Mouse (Mus musculus) left cerebral cortex, postnatal 36 days (tissue): ENCODE data around the gene Tgtp2. TPM values are rescaled to one million over a fixed set of nuclear protein-coding genes. Genes with fewer than 3 reads are reported as not detected.
"Not testable (repeated sequence)": the region's sequence is repeated elsewhere in the genome, so short reads cannot be mapped to it uniquely, and the experiment has no call there.

ENCODE experiments used
- DNase-seq, 2 experiments: peaks; one replicate each; pipeline ENCODE4 v3.0.0; 2021 to 2022; ENCODE audit warnings: low spot score in 2 of 2, mixed read lengths in 1 of 2
- intact Hi-C: fragments of 180-260 bp; cut with DNase I; formaldehyde crosslinking; loops from one replicate; pipeline ENCODE4 v1.15.1; 2025
- total RNA-seq, 2 experiments: library from RNA; stranded (reverse); gene quantifications; 2 replicates each; pipeline ENCODE4 v1.2.3; 2021

Tgtp2 gene
- total RNA-seq, 2 experiments from 2014 or later: 0.18 TPM; not detected in 1

- intact Hi-C loops: no loop called here
- DNase-seq: no peak
Observed at GRCm38 (mm10) chr11:49087830-49088616, 24.0 kb upstream of the Tgtp2 start.

GRCm38 (mm10) chr11:49086858-49087361, 22.9 kb upstream of the Tgtp2 start:
- no peak for DNase-seq
- intact Hi-C loops: no loop called here

GRCm38 (mm10) chr11:49084875-49085274, 20.9 kb upstream of the Tgtp2 start:
- no peak for DNase-seq
- intact Hi-C loops: no loop called here

- intact Hi-C loops: no loop called here
- no peak for DNase-seq
Observed at GRCm38 (mm10) chr11:49084385-49084784, 20.4 kb upstream of the Tgtp2 start.

- no peak for DNase-seq
- intact Hi-C loops: no loop called here
Observed at GRCm38 (mm10) chr11:49083808-49084207, 19.8 kb upstream of the Tgtp2 start.

- DNase-seq: peak in 1 of 2 experiments; percentile 11
- intact Hi-C loops: no loop called here
Observed at GRCm38 (mm10) chr11:49083146-49083545, 19.1 kb upstream of the Tgtp2 start.

- no peak for DNase-seq
- intact Hi-C loops: no loop called here
Observed at GRCm38 (mm10) chr11:49081886-49082285, 17.9 kb upstream of the Tgtp2 start.

GRCm38 (mm10) chr11:49081356-49081755, 17.4 kb upstream of the Tgtp2 start:
- no peak for DNase-seq
- intact Hi-C loops: no loop called here

- intact Hi-C loops: no loop called here
- DNase-seq: no peak
Observed at GRCm38 (mm10) chr11:49080636-49081035, 16.6 kb upstream of the Tgtp2 start.

GRCm38 (mm10) chr11:49078719-49079118, 14.7 kb upstream of the Tgtp2 start:
- intact Hi-C loops: loop anchor here (1.0 kb wide), 1 partner anchor 157 kb away; no protein-coding TSS in a partner anchor
- DNase-seq: no peak

- no peak for DNase-seq
- intact Hi-C loops: no loop called here
Observed at GRCm38 (mm10) chr11:49077012-49077411, 13.0 kb upstream of the Tgtp2 start.

- intact Hi-C loops, DNase-seq: not testable (repeated sequence)
Observed at GRCm38 (mm10) chr11:49076001-49076757, 12.2 kb upstream of the Tgtp2 start, which contains the start of gene Ifi47. Ifi47 (plus strand) TSS chr11:49076587.

GRCm38 (mm10) chr11:49068358-49068757, 4.4 kb upstream of the Tgtp2 start:
- no peak for DNase-seq
- intact Hi-C loops: loop anchor here (10.0 kb wide), 1 partner anchor 74 kb away; the partner anchor contains the start of genes Gm12185 and Tgtp1

- not testable (repeated sequence) for DNase-seq
- intact Hi-C loops: loop anchor here (10.0 kb wide), 1 partner anchor 67 kb away; the partner anchor contains the start of genes Gm12185 and Tgtp1
Observed at GRCm38 (mm10) chr11:49061865-49062264, 2.1 kb downstream of the Tgtp2 start.

- intact Hi-C loops: loop anchor here (10.0 kb wide), 1 partner anchor 65 kb away; the partner anchor contains the start of genes Gm12185 and Tgtp1
- not testable (repeated sequence) for DNase-seq
Observed at GRCm38 (mm10) chr11:49060061-49060460, 3.9 kb downstream of the Tgtp2 start.

GRCm38 (mm10) chr11:49051894-49052293, 12.1 kb downstream of the Tgtp2 start:
- intact Hi-C loops, DNase-seq: not testable (repeated sequence)

GRCm38 (mm10) chr11:49051093-49051891, 12.7 kb downstream of the Tgtp2 start, which contains the start of gene 9930111J21Rik2:
9930111J21Rik2 (minus strand) TSS chr11:49051242.
- DNase-seq, intact Hi-C loops: not testable (repeated sequence)

GRCm38 (mm10) chr11:49050064-49050463, 13.9 kb downstream of the Tgtp2 start:
- intact Hi-C loops, DNase-seq: not testable (repeated sequence)

GRCm38 (mm10) chr11:49012074-49012473, 51.9 kb downstream of the Tgtp2 start:
- intact Hi-C loops, DNase-seq: not testable (repeated sequence)
